12 mouse cellular contexts compared by ENCODE assay signal in the genomic region with DNA sequence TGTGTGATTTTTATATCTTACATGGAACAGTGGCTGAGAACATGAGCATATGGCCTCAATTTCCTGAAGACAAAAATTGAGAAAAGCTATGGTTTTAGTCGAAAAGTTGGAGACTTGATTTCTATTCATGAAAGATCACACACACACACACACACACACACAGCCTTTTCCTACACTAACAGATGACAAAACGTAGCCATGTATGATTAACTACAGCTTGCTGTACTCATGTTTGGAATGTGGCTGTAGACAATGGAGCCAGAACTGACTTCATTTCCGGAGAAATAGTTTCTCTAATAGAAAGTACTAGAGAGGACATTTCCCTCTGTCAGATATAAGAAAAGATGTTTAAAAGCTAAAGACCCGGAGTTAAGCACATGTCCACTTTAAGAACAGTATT.
DNase-seq lines count a peak whose midpoint lies in the region; ATAC-seq and TF ChIP-seq lines count a peak whose summit lies in the region.
"Had no signal": no experiment of that assay in that cellular context is flagged by ENCODE, and none has a peak within 500 bp of the region (broad histone marks: within the 10 kb centered on the region; RNA-seq: fewer than 3 reads in every experiment).

No protein-coding gene starts in this region.

- TF ChIP-seq POLR2A in kidney, adult 2 months (IDR thresholded peaks at IDR 0.05; ENCODE audit: low read depth, low read length), result no peak

- H3K4me1 ChIP-seq in kidney, adult 2 months (ENCODE audit: control insufficient read depth, insufficient read depth, low read length), result 0 out of 2 replicates have a peak, but pooled peaks cover 3% of the 10 kb centered on the region
- peaks cover 35% of the 10 kb centered on the region for H3K4me1 ChIP-seq in neural tube, embryonic 13.5 days (replicated peaks)

- no peaks in the 10 kb centered on the region for H3K9me3 ChIP-seq in neural tube, embryonic 13.5 days
- H3K9me3 ChIP-seq: liver, embryonic 12.5 days; stomach, embryonic 15.5 days had no signal

- no peak overlapping the region for H3K4me2 ChIP-seq in neural tube, embryonic 13.5 days
- H3K4me2 ChIP-seq: liver, embryonic 12.5 days; stomach, embryonic 15.5 days had no signal

- no peak for TF ChIP-seq CTCF in kidney, adult 2 months (conservative IDR thresholded peaks at IDR 0.05; ENCODE audit: insufficient read depth, insufficient read length, low read depth, low read length)

- no peak overlapping the region for H3K4me3 ChIP-seq in kidney, adult 2 months (ENCODE audit: insufficient read depth, low read depth, low read length)
- no peak overlapping the region for H3K4me3 ChIP-seq in neural tube, embryonic 13.5 days
- H3K4me3 ChIP-seq: liver, embryonic 12.5 days; stomach, embryonic 15.5 days had no signal

- peak; percentile 16 for DNase-seq in gastrocnemius, adult 18-20 months (ENCODE audit: low spot score)
- DNase-seq in gastrocnemius, postnatal 25 days, result no peak
- DNase-seq in kidney, adult 2 months, result peak; percentile 62
- DNase-seq in kidney, adult 8-10 months, result no peak
- no peak for DNase-seq in neural tube, embryonic 10.5 days (ENCODE audit: extremely low spot score, low spot score)
- DNase-seq in retina, embryonic 14.5 days (ENCODE audit: low spot score), result no peak
- no peak for DNase-seq in urinary bladder, adult 2 months (ENCODE audit: low spot score)

- ATAC-seq in neural tube, embryonic 13.5 days (ENCODE audit: low read depth), result no peak
- ATAC-seq: inflammation-experienced regulatory T-cells, adult 6 months; liver, embryonic 12.5 days had no signal

- no peak overlapping the region for H3K9ac ChIP-seq in neural tube, embryonic 13.5 days
- H3K9ac ChIP-seq: liver, embryonic 12.5 days; stomach, embryonic 15.5 days had no signal

- H3K27me3 ChIP-seq in kidney, adult 2 months (replicated peaks; ENCODE audit: control insufficient read depth, insufficient read depth, low read length), result no peaks in the 10 kb centered on the region
- no peaks in the 10 kb centered on the region for H3K27me3 ChIP-seq in neural tube, embryonic 13.5 days
- H3K27me3 ChIP-seq: liver, embryonic 12.5 days had no signal

- H3K27ac ChIP-seq in kidney, adult 2 months (ENCODE audit: insufficient read depth, low read depth, low read length), result no peak overlapping the region
- H3K27ac ChIP-seq in neural tube, embryonic 13.5 days (replicated peaks), result 0 out of 2 replicates have a peak overlapping the region, but pooled peaks have one; percentile 38
- H3K27ac ChIP-seq: liver, embryonic 12.5 days; stomach, embryonic 15.5 days had no signal

- no peaks in the 10 kb centered on the region for H3K36me3 ChIP-seq in kidney, adult 2 months (ENCODE audit: control insufficient read depth, insufficient read depth, low read length)
- no peaks in the 10 kb centered on the region for H3K36me3 ChIP-seq in neural tube, embryonic 13.5 days
- H3K36me3 ChIP-seq: G1E; liver, embryonic 12.5 days; stomach, embryonic 15.5 days had no signal

- 28% methylated on average over 4 of the region's 4 CpGs for WGBS in kidney, adult 2 months
- 84% methylated on average over 4 of the region's 4 CpGs for WGBS in neural tube, embryonic 13.5 days

Comparison
In these comparisons a context has a peak if more than half of its experiments do, and no peak if none do; other contexts are left out.
1. DNase-seq: peak in gastrocnemius, adult 18-20 months (single experiment) and kidney, adult 2 months (single experiment); none in gastrocnemius, postnatal 25 days (single experiment), kidney, adult 8-10 months (0 of 2), neural tube, embryonic 10.5 days (single experiment), retina, embryonic 14.5 days (single experiment) and urinary bladder, adult 2 months (single experiment).